Mouse (Mus musculus) brain, adult 2 months (tissue): ENCODE data around the gene Cotl1.

Source experiments
- DNase-seq: peaks from one replicate; pipeline ENCODE4 v3.0.0; 2011; ENCODE audit warnings: low read depth, low spot score

The Cotl1 gene

GRCm38 (mm10) chr8:119787341-119787740 is 53.0 kb downstream of the Cotl1 start:
- DNase-seq = no peak

- no peak for DNase-seq
These were observed 53.5 kb downstream of the Cotl1 start for GRCm38 (mm10) chr8:119786871-119787270.

DNA sequence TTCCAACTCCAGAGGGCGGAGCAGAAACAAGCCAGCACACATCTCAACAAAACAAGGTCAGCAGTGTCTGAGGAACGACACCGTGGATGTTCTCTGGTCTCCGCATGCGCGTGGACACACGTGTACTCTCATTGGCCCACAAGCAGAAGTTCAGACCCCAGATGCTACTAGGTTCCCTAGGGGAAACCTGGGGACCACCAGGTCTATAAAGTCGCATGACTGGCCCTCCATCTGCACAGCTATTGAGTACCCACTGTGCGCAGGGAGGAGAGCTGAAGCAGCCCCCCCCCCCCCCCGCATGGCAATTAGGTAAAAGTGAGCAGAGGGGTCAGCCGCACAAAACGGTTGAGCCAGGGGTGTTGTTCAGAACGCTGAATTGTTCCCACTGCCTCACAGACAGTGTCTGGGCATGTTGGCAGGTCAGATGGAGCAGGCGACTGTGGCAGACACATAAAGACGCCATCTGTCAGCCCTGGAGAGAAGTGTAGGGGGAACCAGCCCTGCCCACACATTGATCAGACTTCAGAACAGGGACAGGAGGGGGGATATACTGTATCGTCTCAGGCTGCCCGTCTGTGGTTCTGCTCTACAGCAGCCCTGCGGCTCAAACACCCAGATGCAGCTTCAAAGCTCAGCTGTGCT is 54.5 kb downstream of the Cotl1 start:
- peak; percentile 70 for DNase-seq

DNA sequence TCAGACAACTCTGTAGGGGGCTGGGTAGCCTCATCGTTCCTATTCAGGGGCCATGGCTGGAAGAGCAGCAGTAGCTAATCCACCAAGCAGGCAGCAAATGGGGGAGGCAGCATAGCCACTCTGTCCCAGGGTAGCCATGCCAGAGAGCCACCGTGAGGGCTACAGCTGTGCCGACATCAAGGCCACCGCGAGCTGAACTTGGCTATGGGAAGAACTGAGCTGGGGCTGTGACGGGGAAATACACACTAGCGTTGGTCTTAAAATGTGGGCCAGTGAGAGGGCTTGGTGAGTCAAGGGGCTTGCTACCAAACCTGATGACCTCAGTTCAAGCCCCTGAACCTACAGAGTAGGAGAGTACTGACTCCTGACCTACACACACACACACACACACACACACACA is 55.7 kb downstream of the Cotl1 start:
- no peak for DNase-seq

DNA sequence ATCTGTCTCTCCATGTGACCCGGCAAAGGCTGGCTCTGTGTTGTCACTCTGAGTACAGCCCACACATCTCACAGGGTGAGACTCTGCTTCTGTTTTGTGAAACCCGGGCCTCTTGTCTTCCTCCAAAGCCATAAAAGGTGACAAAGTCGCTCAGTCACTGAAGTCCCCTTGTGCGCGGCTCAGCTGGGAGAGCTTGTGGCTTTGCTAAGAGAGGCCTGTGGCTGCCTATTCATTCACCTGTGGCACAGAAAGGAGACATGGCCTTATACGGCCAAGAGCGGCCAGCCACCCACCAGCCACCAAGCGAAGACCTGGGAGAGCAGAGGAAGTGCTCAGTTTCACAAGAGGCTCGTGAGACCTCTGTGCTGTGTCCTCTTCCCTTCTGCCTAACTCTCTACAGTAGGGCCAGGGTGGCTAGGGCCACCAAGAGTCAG is 56.2 kb downstream of the Cotl1 start:
- no peak for DNase-seq

GRCm38 (mm10) chr8:119783579-119783978 is 56.8 kb downstream of the Cotl1 start:
- no peak for DNase-seq

GRCm38 (mm10) chr8:119782715-119783114 is 57.6 kb downstream of the Cotl1 start:
- peak; percentile 92 for DNase-seq

- no peak for DNase-seq
These were observed 59.1 kb downstream of the Cotl1 start for GRCm38 (mm10) chr8:119781086-119781840.

GRCm38 (mm10) chr8:119780402-119781049 is 59.8 kb downstream of the Cotl1 start:
- DNase-seq = no peak

DNA sequence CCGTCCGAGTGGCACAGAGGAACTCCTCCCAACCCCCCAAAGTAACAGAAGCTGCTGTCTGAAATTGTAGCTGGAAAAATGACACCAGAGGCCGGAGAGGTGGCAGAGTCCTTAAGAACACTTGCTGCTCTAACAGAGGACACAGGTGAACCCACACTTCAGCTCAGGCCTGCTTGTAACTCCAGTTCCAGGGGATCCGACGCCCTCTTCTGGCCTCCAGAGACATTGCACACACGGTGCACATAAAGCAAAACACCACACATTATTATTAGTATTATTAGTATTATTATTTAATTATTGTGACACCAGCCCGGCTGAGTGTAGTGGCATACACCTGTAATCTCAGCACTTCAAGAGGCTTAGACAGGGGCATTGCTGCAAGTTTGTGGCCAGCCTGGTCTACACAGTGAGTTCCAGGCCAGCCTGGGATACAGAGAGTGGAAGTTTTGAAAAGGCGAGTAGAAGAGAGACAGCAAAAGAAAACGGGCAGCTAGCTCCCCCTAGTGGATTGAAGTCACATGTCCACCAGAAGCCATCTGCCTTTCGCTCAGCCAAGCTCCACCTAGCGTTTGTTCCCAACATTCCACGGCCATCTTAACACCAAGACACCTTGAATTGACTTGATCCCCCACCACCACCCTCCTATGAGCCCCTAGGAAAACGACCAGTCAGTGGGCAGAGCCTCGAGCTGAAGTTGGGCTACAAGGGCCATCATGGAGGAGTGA is 61.2 kb downstream of the Cotl1 start:
- DNase-seq = peak; percentile 95

DNA sequence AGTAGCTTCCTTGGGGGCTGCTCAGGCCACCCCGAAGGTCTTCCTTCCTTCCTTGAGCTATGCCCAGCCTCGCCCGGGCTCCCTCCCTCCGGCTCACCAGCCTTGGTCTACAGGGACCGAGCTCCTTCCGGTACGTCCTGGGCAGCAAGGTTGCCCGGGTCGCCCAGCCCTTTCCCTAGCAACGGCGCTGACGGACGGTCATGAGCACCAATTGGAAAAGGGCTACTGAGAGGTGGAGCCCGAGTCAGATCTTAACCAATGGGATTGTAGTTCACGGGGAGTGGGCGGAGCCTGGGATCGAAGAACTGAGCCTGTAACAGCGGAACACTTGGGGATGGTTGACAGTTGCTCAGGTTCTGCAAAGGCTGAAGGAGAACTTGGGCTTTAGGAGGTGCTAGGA is 62.1 kb downstream of the Cotl1 start, which contains the start of gene Tldc1:
Gene Tldc1, minus strand, starts transcription at position 154 of the 400 bp plus-strand sequence.
- peak; percentile 100 for DNase-seq

- DNase-seq = peak; percentile 42
These were observed 62.6 kb downstream of the Cotl1 start for GRCm38 (mm10) chr8:119777765-119778164.

DNA sequence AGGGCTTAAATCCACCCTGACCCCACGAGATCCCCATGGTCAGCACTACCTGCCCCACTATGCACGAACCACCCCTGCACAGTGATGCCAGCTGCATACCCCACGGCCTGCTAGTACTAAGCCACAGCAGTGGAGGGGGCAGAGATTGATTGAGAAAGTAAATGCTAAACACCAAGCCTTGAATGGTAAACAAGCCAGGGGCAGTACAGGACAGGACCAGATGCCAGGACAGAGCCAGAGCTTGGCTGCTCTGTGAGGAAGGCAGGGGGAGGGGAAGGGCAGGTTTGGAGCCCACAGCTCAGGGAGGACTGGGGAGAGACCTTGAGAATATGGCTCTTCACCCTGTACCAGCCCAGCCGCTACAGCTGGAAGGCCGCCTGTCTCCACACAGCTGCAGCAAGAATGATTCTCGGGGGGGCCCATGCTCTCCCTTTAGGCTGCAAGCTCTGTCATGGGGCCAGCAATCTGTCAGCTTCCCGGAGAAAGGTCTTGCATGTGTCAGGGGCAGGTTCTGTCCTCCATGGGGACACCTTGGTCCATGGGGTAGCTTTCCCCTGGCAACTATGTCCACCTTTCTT is 63.6 kb downstream of the Cotl1 start:
- no peak for DNase-seq

GRCm38 (mm10) chr8:119765761-119766444 is 74.4 kb downstream of the Cotl1 start:
- DNase-seq = no peak

DNA sequence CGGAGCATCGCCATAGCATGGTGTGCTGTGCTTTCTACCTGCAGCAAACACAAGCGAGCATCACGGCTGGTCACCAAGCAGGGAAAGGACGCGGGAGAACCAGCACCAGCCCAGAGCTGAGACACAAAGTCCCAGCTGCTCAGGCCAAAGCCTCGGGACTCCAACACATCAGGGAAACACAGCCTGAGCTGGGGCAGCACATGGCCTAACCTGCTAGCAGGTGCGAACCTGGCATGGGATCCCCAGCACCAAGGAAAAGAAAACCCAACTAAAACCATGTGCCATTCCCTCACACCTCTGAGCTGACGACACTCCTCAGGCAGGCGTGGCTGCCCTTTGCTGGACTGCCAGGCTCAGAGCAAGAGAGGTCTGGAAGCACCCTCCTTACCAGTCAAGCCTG is 75.0 kb downstream of the Cotl1 start:
- no peak for DNase-seq

DNA sequence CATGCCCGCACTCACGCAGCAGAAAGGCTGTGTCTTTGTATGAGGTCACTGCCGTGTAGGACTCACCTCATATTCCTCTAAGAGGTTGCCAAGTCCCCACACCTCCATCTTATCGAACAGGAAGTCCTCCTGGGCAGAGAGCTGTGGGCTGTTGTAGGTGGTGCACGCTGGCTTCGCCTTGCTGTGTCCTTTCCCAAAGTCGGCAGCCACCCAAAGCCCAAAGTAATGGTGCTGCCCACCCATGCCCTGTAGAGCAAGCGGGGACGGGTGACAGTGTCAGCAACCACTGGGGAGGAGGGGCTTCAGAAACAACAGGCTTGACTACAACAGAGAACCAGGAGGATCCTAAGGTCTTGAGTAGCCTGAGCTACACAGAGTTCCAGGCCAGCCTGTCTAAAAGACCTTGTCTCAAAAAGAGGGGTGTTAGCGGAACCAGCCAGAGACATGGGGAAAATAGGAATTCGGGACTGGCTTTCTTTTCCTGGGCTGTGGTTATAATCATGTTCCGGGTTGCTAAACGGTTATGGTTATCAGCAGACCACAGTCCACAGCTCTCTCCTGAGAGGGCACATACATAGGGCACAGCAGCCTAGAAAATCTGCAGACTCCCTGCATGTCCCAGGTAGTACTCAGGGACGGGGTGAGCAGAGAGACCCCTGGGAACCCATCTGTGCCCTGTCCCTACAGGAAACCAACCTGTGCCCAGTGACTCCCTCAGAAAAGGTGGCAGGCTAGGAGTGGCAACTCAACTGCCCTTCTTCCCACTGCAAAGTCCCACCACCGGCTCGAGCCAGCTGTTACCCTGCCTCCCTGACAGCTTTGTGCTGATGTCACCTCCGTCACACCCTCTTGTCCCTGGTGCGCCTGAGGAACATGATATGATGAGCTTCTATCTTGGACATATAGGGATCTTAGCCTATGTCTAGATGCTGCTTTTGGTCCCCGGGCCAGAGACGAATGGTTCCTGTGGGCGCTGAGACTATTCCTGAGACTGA is 77.8 kb downstream of the Cotl1 start:
- DNase-seq = no peak

GRCm38 (mm10) chr8:119761692-119762091 is 78.7 kb downstream of the Cotl1 start:
- no peak for DNase-seq
